Mouse (Mus musculus) cerebellum, adult 18-20 months (tissue): Measurements from ENCODE around the gene Slc43a2.

Experiments used
- DNase-seq, 2 experiments: peaks; one replicate each; pipeline ENCODE4 v3.0.0; 2021

Gene Slc43a2

DNA sequence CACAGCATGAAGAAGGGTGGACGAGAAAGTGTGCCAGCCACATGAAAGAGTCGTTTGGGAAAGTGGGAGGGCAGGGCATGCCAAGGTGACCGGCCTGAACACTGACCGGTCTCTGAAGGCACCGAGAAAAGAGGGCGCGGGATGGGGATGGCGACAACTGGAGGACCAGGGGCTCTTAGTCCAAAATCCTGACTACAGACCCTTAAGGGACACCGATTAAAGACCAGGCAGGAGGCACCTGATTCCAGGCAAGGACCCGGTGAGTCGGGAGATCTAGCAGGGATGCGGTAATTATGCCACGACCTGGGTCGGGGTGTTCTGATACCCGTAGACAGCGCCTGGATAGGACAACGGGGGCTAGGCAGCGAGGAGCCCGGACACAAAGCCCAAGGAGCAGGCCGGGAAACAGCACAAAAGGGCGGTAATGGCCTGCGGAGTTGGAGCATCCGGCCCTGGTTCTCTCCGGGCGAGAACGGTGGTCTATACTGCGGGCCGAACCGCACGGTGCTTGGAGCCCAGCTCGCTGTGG, 585 bp upstream of the Slc43a2 start:
- DNase-seq = peak in 1 of 2 experiments; percentile 45

DNA sequence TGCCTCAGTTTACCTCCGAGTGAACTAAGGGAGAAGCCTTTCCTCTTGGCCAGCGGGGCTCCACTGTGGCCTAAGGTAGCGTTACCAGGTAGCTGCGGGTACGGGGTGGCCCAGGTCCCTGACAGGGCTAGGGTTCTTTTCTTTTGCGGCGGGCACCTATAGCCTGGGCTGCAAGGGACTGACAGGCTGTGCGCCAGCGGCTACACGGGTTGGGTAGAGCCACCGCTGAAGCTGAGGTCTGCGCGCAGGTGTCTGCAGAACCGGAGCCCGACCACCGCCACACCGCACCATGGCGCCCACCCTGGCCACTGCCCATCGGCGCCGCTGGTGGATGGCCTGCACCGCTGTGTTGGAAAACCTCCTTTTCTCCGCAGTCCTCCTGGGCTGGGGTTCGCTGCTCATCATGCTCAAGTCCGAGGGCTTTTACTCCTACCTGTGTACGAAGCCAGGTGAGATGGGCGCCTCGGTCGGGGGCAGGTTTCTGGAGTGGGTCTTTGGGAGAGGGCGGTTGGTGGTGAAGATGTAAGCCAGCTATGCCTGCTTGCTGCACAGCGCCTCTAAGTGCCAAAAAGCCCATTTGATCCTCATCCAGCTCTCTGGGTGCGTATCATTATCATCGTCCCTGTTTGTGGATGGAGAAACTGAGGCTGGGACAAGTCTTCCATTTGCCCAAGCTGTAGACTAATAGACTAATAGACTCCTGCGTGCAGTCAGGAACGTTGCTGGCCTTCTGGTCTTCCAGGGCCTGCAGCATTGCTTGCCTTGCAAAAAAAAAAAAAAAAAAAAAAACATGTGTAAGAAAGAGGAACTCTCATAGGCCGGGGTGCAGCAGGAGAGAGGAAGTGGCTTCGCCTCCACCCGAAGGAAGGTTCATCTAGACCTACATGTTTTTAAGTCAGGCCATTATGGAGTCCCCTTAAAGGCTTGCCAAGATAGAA, 1.1 kb downstream of the Slc43a2 start:
- peak; percentile 54 to 71 for DNase-seq

DNA sequence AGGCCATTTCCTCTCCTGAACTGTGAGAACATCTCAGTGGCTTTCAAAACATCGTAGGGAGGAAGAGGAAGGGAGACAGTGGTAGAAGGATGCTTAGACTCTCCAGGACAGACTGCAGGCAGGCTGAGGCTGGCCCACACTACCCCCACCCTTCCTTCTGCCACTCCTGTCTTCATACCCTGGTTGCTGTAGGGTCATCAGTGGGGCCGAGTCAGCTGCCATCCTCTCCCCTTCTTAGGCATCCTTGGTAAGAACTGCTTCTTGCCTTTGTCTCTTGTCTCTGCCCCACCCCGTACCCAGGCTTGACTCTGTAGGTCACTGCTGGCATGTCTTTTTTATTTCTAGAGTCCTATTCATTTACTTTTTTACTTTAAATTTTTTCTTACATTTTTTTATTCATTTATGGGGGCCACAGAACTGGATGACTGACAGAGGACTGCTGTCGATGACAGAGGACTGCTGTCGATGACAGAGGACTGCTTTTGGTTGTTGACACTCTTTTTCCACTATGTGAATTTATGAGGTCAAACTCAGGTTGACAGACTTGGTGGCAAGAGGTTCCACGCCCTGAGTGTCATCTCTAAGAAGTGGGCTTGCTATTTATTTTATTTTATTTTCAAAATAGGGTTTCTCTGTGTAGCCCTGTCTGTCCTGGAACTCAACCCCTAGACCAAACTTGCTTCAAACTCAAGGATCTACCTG, 2.0 kb downstream of the Slc43a2 start:
- peak in 1 of 2 experiments; percentile 45 for DNase-seq

DNA sequence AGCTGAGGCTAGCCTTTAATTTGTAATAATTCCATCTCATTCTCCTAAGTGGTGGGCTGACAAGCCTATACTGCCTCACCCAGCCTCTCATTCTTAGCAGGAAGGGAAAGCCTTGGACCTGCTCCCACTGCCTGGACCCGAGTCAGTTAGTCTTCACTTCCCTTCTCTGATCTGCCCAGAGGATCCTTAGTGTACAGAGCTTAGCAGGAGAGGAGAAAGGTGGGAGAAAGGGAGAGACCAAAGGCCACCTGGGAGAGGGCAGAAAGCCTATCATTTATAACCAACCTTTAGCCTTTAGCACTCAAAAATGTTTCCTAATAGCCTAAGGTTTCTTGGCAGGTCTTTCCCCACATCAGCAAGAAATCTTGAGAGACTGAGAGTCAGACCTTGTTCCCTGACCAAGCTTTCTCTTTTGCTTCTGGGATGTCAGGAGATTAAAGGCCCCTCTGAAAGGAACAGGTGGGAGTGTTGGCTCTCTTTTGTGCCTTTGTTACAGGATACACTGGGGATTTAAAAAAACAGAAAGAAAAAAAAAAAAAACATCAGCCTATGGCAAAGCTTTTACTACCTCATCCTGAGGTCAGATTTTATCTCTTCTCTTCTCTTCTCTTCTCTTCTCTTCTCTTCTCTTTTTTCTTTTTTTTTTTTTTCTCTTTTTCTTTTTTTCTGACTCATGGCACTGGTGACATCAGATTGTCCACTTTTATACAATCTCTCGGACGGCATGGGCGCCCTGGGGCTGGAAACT, 3.0 kb downstream of the Slc43a2 start:
- DNase-seq = peak; percentile 51 to 58

DNA sequence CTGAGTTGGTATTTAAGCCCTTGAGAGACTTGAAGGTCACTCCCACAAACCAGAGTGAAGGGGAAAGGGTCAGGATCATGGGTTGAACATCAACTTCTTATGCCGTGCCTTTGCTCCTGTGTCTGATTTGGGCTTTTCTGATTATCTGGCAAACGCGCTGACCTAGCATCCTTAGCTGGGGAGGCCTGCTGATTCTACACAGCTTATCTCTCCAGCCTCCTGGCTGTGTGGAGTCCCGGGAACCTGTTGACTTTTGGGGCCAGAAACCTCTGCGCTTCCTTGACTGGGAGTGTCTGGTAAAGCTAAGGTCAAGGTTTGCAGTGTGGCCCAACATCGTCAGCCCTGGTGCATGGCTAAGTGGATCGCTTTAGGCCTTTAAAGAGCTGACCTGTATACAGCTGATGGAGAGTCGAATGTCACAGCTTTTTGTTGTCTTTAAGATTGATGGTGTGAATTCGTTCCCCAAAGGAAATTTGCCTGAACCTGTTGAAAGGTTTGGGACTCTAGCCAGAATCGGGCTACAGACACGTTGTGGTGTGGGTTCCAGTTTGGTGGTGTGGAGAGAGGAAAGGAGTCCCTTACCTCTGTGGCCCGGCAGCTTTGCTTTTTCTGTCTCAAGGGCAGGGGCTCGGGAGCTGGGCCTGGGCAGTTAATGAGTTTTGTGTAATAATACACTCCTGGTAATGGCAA, 3.8 kb downstream of the Slc43a2 start:
- DNase-seq = peak; percentile 49 to 53

DNA sequence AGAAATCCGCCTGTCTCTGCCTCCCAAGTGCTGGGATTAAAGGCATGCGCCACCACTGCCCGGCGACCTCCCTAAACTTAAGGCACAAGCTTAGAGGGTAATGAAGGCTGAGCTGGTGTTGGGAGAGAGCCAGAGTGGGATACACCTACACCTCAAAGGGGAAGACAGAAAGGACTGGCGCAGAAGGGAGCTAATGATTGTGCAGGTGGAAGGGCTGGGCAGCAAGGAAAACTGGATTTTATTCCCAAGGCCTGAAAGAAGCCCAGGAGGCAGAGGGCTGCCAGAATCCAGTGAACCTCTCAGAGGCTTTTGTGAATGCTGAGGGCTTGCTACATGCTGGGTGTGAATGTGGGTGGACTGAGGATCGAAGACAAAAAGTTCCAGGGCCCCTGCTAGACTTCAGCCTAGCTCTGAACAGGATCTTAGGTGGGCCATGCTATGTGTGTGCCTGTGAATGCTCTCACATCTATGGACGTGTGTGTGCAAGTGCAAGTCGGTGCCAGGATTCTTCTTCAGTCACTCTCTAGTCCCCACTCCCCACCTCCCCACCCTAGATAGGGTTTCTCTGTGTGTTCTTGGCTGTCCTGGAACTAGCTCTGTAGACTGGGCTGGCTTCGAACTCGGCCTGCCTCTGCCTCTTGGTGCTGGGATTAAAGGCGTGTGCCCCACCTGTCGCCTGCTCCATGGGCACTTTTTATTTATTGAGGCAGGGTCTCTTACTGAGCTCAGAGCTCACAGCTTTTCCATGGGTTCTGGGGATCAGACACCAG, 4.9 kb downstream of the Slc43a2 start:
- peak in 1 of 2 experiments; percentile 29 for DNase-seq

DNA sequence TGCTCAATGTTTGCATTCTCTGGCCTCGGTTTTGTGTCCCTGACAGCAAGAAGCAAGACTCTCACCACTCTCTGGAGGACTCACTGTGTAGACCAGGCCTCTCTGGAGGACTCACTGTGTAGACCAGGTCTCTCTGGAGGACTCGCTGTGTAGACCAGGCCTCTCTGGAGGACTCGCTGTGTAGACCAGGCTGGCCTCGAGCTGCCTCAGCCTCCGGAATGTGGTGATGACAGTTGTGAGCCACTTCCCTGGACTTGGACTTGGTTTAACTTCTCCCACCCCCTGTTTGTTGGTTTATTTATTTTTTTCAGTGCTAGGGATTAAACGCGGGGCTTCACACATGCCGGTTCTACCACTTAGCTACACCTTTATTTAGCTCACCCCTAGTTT, 5.5 kb downstream of the Slc43a2 start:
- no peak for DNase-seq

DNA sequence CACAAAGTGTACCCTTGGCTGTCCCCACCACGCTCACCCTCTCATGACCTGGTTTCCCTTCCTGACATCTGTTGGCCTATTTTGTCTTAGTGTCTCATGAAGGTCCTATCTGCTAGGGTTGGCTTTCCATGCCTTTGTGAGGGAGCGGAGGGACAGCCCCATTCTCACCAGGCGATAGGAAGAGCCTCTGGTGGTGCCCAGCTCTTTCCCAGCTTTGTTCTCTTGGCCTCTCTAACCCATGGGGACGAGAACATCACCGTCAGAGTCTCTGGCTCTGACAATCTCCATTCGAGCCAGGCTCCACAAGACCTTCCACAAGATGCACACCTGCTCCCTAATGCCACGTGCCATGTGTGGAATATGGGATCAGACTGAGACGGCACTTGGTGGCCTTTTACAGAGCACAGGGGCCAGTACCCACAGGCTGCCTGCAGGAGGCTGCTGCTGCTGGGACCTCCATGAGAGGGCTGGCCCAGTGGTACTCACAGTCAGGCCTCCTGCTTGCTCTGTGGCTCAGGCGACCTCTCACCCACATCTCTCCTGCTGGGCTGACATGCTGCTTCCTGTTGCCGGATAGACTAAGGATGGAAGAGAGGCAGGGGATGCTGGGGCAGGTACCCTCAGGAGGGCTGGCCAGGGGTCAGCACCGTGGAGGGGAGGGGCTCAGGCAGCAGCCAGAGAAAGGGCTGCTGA, 6.1 kb downstream of the Slc43a2 start:
- DNase-seq = peak; percentile 71 to 72

DNA sequence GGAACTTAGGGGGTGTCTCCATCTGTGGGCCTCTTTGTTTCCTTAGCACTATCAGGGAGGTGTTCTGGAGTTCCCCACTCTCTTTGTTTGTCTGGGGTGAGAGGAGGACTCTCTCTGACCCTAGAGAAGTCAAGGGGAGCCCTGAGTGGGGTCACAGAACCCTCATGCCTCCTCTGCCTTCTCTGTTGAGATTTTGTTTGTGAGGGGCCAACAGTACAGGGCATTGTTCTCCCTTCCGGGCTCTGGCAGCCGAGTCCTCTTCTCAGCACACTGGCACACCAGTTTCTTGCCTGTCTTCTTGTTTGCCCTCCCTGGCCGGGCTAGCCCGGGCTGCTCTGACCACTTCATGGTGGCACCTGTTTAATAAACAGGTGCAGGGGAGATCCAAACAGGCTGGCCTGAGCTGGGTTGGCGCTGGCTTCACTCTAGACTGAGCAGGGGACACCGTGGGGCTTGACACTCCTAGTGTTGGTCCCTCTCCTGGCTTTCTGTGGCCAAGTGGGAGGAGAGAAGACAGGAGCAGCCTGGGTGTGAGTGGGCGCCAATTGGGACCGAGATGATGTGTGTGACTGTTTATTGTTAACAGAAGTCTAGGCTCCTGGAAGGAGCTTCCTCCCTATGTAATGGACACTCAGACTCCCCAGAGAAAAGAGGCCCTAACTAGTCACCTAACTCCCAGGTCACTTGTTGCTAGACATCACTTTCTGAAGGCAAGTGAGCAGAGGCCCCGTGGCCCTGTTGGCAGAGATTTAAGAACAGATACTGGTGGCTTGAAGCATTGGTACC, 6.9 kb downstream of the Slc43a2 start:
- DNase-seq = peak; percentile 42 to 47

DNA sequence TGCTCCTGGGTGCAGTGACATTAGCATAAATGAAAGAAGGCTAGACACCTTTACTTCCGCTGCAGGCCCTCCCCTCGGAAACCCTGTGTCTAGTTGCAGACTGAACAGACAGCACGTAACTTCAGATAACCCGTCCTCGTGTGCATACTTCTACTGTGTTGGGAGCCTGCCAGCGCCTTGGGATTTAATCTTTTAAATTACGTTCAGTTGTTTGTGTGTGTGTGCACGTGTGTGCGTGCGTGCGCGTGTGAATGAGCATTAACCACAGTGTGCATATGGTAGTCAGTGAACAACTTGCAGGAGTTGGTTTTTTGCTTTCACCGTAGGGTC, 7.4 kb downstream of the Slc43a2 start:
- DNase-seq = peak in 1 of 2 experiments; percentile 49

DNA sequence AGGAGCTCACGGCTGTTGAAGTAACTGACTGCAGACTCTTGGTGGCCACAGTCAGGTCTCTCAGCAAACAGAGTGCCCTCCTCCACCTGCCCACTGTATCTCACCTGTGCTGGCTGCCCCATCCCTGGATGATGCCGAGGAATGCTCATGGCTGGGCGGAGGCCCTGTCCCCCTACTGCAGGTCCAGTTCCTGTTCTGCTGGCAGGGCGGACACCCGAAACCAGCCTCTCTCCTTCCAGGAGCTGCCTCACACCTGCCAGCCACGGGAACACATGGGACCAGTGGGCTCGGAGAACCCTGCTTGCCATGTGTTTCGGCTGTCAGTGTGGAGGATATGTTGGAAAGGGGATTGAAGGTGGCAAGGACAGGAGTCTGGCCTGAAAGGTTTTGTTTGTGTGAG, 8.7 kb downstream of the Slc43a2 start:
- DNase-seq = no peak

DNA sequence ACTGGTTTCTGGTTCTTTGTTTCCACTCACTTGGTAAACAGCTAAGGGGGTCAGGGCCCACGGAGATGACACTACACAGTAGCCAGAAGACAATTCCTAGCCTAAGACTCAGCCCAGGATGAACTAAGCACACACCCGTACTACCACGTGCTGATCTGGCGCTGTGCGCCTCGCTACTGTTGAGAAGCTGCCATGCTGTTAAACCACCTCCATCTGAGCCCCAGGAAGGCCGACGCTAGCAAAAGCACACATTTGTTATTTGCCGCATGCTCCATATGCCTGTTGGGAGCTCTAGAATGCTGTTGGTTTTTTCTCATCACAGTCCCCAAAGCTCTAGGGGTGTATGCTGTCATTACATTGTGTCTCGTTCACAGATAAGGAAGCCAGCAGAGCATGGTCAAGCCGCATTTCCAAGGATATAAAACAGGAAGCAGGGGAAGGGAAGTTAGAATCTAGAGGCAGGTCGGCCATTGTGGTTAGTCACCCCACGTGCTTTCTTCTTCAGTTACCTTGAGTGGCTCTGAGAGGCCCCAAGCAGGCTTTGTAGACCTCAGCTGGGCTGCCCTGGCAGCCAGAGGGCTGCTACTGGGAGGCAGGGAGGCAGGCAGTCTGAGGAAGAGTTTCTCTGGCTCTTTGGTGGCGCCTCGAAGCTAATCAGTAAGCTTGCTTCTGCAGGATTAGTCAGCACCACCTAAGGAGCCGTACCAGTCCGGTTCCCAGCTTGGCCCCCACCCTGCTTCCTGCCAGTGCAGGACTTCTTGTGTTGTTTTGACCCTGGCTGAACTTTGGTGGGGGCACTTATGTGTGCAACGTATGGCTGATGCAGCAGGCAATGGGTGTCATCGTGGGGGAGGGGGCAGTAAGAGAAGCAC, 9.5 kb downstream of the Slc43a2 start:
- DNase-seq = peak; percentile 52 to 56

DNA sequence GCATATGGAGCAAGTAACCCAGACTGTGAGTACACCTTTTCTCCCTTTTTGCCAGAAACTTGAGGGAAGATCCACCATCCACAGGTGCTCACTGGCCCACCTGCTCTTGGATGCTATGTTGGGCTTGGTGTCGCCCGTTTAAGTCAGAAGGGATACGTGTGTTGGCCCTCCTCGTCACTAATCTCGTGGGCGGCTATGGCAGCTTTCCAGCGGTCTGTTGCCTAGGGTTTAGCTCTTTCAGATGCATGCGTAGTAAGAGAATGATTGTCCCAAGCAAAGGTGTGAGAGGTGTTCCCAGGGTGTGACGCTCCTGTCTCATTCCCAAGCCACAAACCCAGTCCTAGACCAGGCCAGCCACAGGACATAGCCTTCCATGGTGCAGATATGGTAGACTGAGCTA, 13.2 kb downstream of the Slc43a2 start:
- peak; percentile 52 to 62 for DNase-seq

DNA sequence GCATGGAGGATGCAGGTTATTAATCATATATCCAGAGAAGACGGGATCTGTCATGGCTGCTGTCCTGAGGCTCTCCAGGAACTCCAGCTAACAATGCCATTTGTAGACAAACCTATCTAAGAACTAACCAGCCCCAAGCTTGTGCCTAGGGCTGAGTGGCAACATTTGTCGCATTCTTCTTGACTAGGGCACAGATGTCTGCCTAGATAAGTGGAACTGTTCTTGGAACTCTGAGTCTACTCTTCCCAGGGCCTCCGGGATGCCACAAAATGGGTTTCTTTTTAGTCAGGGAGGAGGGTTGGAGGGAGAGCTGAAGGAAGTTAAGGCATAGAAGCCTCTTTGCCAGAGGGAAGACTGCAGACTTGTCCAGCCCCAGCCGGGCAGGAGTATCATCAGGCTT, 14.6 kb downstream of the Slc43a2 start:
- DNase-seq = no peak

DNA sequence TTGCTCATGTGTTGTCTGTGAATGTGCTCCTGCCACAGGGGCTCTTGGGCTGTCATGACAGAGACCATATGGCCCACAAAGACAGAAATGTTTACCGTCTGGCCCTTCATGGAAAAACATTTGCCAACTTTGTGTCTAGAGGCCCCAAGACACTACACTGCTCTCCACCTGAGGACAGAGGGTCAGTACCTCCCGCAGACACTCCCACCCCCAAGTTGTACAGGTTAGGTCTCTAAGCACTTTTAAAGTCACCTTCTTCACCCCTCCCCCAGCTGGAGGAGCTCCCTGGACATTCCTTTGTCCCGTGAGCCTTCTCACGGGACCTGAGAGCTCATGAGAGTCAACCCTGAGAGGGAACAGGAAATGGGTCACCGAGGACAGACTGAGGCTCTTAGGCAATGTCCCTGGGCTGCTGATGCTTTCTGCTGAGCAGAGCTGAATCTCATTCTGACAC, 18.2 kb downstream of the Slc43a2 start:
- peak in 1 of 2 experiments; percentile 46 for DNase-seq

DNA sequence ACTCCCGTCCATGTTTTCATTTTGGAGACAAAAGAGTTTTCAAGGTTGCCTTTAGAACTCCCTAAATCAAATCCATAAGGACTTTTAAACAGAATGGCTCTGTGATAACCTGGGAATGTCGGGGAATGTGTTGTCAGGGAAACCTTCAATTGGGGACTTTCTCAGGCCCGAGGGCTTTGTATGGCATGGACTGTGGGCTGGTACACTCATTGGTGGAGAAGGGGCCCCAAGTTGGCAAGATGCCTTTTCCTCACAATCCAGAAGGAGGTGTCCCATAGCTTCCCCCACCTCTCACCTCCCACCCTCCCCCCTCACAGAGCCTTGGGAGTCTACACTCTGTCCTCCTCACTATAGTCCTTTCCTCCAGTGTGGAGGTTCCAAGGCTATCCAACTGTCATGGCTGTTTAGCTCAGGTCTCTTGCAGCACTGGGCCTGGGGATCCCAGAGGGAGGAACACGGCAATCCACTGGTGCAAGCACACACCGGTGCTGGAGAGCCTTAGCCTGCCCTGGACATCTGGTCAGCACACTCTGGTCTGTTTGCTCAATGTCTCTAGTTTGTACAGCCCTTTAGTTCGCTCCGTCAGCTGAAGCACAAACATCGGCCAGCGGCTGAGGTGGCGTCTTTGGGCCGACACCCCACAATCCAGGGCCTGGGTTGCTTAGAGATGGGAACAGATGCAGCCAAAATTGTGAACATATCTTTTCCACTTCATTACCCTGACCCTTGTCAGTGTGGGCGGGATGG, 18.9 kb downstream of the Slc43a2 start:
- peak; percentile 18 to 24 for DNase-seq

DNA sequence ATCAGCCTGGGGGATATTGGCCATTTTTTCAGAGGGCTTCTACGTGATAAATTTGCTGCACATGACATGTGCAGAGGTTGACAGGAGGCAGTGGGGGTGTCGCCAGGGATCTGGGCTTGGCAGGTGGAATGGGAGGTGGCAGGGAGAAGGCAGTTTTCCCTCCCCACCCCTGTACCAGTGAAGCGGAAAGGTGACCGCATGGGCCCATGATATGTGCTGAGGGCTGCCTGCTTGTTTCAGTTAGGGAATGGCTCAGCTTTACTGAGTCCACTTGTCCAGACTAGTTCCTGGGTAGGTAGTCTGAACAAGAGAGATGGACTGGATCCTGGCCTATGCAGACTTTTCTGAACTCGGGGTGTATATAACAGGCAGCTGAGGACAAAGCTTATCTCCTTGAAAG, 19.8 kb downstream of the Slc43a2 start:
- peak; percentile 27 to 38 for DNase-seq

DNA sequence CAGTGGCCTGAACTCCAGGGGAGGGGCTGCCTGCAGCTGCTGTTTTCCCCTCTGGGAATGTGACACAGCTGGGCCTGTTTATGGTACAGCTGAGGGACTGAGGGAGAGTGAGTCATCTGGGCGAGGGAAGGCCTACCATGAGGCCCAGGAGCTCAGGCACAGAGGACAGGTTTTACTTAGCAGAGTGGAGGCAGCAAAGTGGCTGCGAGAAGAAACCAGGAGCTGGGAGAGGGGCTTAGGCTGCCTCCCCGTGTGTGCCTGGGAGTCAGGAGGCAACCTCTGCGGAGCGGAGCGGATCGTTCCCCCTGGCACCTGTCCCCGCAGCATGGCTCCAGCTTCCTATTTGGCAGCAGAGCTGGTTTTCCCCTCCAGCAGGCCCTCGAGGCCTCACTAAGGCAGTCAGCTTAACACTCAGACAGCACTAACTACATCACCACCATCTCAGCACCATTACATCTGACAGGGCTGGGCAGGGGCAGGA, 20.5 kb downstream of the Slc43a2 start:
- DNase-seq = peak; percentile 82 to 85
